Mouse (Mus musculus) liver, adult 2 months (tissue): Measurements from ENCODE around the gene Gm29554. TPM values are rescaled to one million over a fixed set of nuclear protein-coding genes. Genes with fewer than 3 reads are reported as not detected.
"Not testable (repeated sequence)": the region's sequence is repeated elsewhere in the genome, so short reads cannot be mapped to it uniquely, and the experiment has no call there.

Experiments used
- DNase-seq: peaks from one replicate; pipeline ENCODE4 v3.0.0-alpha.2; 2011; ENCODE audit warnings: low read depth, low spot score; ENCODE audit errors: extremely low read depth
- H3K27ac ChIP-seq: fragments of 200-500 bp; replicated peaks from 2 replicates; pipeline ENCODE4 v1.5.1; 2012; ENCODE audit warnings: low read depth, mild to moderate bottlenecking, control low read depth, inconsistent platforms, low read length; ENCODE audit not compliant: insufficient read depth
- H3K27me3 ChIP-seq: fragments of 200-500 bp; 2 replicates; pipeline ENCODE4 v1.6.1; 2012; ENCODE audit warnings: mild to moderate bottlenecking, moderate library complexity, low read length, inconsistent platforms; ENCODE audit not compliant: control insufficient read depth, insufficient read depth
- H3K36me3 ChIP-seq: fragments of 200-500 bp; 2 replicates; pipeline ENCODE4 v1.6.1; 2012; ENCODE audit warnings: low read length, inconsistent platforms; ENCODE audit not compliant: control insufficient read depth, insufficient read depth
- H3K4me1 ChIP-seq: fragments of 200-500 bp; 2 replicates; pipeline ENCODE4 v1.6.1; 2011; ENCODE audit warnings: low read length; ENCODE audit not compliant: control insufficient read depth, insufficient read depth
- H3K4me3 ChIP-seq: fragments of 200-500 bp; 2 replicates; pipeline ENCODE4 v1.5.1; 2011; ENCODE audit warnings: low read depth, mild to moderate bottlenecking, control low read depth, low read length, moderate library complexity; ENCODE audit not compliant: insufficient read depth
- H3K79me2 ChIP-seq: fragments of 200-500 bp; 2 replicates; pipeline ENCODE4 v1.6.1; 2012; ENCODE audit warnings: inconsistent platforms, mild to moderate bottlenecking, low read length, moderate library complexity; ENCODE audit not compliant: control insufficient read depth, insufficient read depth
- H3K9ac ChIP-seq: fragments of 200-500 bp; 2 replicates; pipeline ENCODE4 v1.6.1; 2012; ENCODE audit warnings: low read depth, mild to moderate bottlenecking, control low read depth, inconsistent platforms, low read length
- WGBS: fragments of 180-500 bp; shearing (Covaris S2); methylation state at CpG from one replicate; pipeline ENCODE4 v1.1.7; 2018; 5-methylcytosine and 5-hydroxymethylcytosine counted together
- polyA plus RNA-seq: library from polyadenylated mRNA; depleted of rRNA; stranded (reverse); fragments of >200 nt; gene quantifications from 2 replicates; pipeline ENCODE4 v1.2.3, GENCODE M21; 2012; rRNA removed
- total RNA-seq: library from RNA; depleted of rRNA; stranded (reverse); fragments of >200 nt; gene quantifications from 2 replicates; pipeline ENCODE4 v1.2.3, GENCODE M21; 2014; rRNA removed

Gm29554 gene
- total RNA-seq (not detected in 2 replicates), polyA plus RNA-seq (not detected in 2 replicates)

- H3K4me3 ChIP-seq, H3K27ac ChIP-seq, H3K4me1 ChIP-seq, H3K36me3 ChIP-seq, H3K79me2 ChIP-seq, DNase-seq, H3K27me3 ChIP-seq, H3K9ac ChIP-seq: not testable (repeated sequence)
- no CpG with 5 or more reads among the region's 6 CpGs for WGBS
Measured at GRCm38 (mm10) chrY:12273632-12274031, at the start of gene Gm29554. TSS of gene Gm29554 (plus strand) at chrY:12273932.

Other genes starting within 250 kb of the Gm29554 start
- not detected in 2 replicates for gene Gm20812, start 108.0 kb downstream of the Gm29554 start, total RNA-seq
- not detected in 2 replicates for gene Gm20812, start 108.0 kb downstream of the Gm29554 start, polyA plus RNA-seq